Mouse (Mus musculus): ENCODE data around the gene Dnajb6.
A peak's percentile ranks its signal among the peaks of the same experiment; 100 is the strongest.
"Not testable (repeated sequence)": the region's sequence is repeated elsewhere in the genome, so short reads cannot be mapped to it uniquely, and the experiment has no call there.

Dnajb6 gene

DNA sequence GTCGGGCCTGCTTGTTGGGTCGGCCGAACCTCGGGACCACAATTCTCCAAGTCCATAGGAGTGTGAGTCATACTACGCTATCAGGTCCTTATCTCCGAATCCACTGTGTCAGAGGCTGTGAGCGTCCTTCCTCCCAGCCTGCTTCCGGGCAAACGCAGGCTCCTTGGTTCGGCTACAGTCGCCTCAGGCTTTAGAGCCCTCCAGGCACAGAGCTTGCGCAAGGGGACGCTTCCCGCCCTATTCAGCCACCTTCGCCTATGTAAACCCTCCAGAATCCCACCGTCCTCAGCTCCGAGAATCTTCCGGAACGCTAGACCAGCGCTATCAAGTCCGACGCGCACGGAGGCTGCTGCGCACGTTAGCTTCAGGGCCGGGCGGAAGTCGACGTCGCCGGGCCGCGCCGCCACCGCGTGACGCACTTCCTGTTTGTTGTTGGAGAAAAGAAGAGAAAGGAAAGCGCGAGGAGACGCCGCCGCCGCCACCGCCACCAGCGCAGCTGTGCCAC is at the start of gene Dnajb6, which contains the start of gene Gm5129:
Gene Dnajb6 (plus strand): TSS at position 132 of the 505 bp plus-strand sequence.
Gene Gm5129 (minus strand): TSS at position 380 of the 505 bp plus-strand sequence.
- peak; percentile 98 for DNase-seq

- peak; percentile 39 to 54 for DNase-seq
Measured at GRCm38 (mm10) chr5:29687671-29688070, 47.8 kb upstream of the Dnajb6 start.

GRCm38 (mm10) chr5:29688352-29688751 is 47.1 kb upstream of the Dnajb6 start:
- DNase-seq, result no peak

DNA sequence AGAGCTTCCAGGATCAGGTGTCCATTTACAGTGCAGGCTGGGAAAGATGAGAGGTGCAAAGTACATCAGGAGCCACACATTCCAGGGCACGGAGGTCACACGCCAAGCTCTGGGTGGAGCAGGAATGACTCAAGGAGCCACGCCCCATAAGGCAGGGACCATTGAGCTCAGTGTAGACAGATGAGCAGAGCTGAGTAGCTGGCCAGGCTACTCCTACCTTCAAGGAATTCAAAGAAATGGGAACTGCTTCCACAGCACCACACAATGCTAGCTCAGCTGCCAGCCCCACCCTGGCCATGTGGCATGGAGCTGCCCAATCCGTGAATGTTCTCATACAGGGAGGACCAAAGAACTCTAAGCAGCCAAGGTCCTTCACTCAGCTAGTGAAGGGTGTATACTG is 37.0 kb upstream of the Dnajb6 start:
- peak in 1 of 2 experiments; percentile 25 for DNase-seq

DNA sequence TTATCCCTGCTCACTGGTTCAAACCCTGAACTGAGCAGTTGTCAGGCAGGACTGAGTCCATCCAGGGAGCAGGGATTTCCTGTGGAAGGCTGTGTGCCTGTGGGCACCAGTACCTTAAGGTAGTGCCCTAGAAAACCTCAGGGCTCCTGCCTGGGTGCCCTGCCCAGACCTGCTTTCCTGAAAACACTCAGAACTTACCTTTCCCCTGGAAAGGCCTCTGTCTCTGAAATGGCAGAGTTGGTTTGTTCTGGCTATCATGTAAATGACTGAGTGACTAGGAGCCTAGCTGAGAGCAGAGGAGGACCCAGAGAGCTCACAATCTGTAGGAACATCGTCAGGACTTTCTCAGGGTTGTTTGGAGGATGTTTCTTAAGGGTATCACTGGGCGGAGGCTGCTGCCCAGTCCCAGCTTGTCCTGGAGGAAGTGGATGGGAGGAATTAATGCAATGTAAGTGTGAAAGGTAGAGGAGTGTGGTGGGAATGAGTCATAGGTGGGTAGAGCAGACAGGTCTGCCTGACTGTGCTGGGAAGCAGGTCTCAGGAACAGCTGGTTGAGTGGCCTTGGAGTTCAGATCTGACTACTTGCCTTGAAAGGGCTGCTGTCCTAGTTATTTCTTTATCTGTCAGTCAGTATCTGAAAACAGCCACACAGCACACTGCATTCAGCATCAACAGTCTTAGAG is 35.8 kb upstream of the Dnajb6 start:
- DNase-seq, result no peak

GRCm38 (mm10) chr5:29707241-29707640 is 28.2 kb upstream of the Dnajb6 start:
- no peak for DNase-seq

GRCm38 (mm10) chr5:29708258-29708657 is 27.2 kb upstream of the Dnajb6 start:
- DNase-seq, result no peak

DNA sequence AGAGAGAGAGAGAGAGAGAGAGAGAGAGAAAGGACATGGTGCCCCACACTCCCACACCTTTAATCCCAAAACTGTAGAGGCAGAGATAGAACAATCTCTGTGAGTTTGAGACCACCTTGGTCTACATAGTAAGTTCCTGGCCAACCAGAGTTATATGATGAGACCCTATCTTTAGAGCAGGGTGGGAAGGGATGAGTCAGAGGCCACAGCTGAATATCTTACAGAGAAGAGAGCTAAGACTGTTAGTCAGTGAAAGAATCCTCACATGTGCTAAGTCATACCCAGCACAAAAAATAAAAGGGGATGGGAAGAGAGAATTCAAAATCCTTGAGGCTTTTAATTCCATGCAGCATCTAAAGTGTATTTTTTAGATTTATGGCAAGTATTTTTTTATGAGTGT is 23.9 kb upstream of the Dnajb6 start:
- no peak for DNase-seq

GRCm38 (mm10) chr5:29712906-29713305 is 22.6 kb upstream of the Dnajb6 start:
- no peak for DNase-seq

- no peak for DNase-seq
Measured at GRCm38 (mm10) chr5:29721159-29721558, 14.3 kb upstream of the Dnajb6 start.

DNA sequence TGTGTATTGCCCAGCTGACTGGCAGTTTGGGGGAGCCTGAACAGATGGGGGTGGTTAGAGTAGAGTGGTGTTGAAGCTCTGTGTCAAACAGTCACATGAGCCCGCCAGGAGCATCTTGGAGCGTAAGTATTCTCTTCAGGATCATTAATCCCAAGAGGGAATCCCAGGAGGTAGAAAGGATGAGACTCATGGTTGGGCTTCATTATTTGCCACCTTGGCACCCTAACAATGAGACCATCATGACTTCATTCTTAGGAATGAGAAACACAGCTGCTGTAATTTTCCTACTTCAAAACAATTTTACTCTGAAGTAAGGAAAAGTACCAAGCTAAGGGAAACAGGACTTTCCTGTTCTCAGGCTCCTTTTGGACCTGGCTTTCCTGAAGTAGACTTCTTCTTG is 10.1 kb upstream of the Dnajb6 start:
- DNase-seq, result no peak

DNA sequence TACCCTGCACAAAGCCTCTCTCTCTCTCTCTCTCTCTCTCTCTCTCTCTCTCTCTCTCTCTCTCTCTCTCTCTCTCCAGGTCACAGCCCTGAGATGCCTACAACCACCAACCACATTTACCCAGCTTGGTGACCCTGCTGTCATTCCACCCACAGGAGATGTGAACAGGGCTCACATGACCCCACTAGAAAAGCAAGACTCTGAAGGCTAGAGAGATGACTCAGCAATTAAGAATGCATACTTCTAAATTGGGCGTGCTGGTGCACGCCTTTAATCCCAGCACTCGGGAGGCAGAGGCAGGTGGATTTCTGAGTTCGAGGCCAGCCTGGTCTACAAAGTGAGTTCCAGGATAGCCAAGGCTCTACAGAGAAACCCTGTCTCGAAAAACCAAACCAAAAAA is 9.4 kb upstream of the Dnajb6 start:
- not testable (repeated sequence) for DNase-seq

GRCm38 (mm10) chr5:29734831-29735510 is 517 bp upstream of the Dnajb6 start:
- no peak for DNase-seq

DNA sequence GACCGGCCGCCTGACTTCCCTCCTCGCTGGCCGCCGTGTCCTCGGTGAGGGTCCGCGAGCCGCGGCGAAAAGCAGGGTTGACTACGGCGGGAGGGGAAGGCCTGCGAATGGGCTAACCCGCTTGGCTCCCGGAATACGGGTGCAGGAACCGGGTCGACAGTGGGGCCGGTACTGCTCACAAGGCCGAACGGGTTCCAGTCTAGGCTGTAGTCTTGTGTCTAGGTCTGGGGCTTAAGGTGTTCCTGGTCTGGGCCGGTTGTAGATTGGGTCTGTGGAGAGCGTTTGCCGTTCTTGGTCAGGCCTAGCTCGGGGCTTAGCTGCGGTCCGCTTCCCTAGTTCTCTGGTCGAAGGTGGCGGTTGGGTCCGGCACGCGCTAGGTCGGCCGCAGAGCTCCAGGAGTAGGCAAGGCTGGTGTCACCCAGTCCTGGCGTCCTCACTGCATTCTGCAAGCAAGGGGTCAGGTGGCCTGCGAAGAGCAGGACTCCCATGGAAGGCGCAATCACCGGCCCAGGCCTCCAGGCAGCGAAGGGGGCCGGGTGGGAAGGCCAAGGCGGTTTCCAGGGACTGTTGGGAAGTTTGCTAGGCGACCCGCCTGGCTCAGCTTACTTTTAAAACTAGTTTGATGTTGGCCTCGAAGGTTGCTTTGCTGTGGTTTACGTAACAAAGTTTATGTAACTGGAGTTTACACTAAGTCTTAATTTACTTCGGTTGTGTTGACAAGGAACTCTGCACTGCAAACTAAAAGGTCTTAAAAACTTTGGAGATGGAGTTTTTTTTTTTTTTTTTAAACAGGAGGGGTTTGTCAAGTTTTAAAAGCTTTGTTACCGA is 799 bp downstream of the Dnajb6 start:
- DNase-seq, result no peak

DNA sequence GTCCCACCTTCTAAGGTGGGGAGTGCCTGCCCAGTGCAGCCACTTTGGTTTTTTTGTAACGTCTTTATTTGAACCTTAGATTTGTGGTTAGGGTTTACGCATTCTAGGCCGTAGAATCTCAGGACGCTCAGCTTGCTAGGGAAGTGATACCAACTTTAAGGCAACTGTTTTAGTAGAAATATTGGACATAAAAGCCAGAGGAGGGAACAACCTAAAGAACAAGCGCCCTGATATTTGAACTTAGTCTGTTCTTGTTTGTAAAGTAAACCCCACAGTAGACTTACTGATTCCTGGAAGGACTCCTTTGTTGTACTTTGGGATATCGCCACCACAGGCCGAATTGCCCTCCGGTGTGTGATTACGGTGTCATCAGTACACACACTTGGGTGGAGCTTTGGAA is 1.5 kb downstream of the Dnajb6 start:
- DNase-seq, result no peak

GRCm38 (mm10) chr5:29737471-29737870 is 2.0 kb downstream of the Dnajb6 start:
- DNase-seq, result no peak

GRCm38 (mm10) chr5:29738076-29738475 is 2.6 kb downstream of the Dnajb6 start:
- no peak for DNase-seq

DNA sequence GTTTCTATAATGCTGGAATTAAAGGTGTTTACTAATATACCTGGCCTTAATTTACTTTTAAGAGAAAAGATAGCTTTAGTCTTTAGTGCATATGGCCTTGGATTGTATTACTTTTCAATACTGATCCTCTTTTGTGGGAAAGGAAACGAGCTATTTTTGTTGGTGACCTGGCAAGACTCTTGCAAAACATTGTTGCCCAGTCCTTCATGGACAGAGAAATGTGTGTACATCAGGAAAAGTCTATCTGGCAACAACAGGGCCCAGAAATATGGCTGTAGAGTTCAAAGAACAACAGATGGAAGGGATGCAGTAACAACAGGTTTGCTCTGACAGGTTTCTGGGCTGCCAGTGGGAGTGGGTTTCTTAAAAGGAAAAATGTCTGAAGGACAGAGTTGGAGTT is 5.2 kb downstream of the Dnajb6 start:
- DNase-seq, result no peak

DNA sequence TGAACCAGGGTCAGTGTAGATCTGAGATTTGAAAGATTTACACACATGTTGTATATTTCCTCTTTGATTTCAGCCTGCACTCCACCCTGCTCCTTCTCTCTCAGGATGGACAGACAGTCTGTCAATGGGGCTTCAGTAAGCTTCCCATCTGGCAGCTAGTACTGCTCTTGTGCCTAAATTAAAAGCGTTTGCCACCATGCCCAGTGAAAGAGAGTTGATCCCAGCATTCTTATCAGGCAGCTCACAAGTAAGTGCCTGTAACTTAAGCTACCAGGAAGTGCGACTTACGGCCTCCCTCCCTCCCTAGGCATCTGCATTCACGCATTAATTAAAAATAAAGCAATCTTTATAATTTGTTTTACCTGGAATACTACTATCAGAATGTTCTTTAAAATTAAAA is 5.6 kb downstream of the Dnajb6 start:
- peak in 1 of 2 experiments; percentile 8 for DNase-seq

DNA sequence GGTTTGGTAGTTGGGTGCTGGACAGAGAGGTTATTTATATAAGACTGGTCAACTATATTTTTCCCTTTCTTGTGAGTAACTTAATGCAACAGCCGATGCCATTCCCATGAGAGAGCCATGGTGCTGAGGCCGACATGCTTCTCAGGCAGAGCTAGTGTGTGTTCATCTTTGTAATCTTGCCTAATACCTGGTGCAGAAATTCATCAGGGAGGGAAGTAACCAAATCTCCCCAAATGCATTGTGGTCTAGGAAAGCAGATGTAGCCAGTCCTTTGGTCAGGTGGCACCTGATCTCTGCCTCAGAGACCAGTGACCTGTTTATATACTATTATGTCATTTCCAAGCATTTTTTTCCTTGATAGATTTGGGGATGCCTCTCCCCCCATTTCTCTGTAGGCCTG is 12.2 kb downstream of the Dnajb6 start:
- DNase-seq, result no peak

DNA sequence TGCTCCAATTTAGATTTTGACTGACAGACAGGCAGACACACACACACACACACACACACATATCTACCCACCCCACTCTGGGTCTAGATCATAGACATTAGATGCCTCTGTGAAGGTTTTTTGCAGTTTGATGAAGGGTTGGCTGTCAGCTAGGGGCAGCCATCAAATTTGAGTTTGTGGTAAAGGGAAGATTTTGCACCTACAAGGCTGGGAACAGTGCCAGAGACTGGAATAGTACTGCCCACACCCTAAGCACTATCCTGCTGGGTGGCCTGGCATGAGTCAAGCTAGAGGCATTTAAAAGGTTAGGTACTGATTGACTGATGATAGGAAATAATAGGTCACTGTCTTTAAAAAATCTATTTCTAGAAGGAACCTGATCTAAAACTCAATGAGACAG is 15.8 kb downstream of the Dnajb6 start:
- no peak for DNase-seq

DNA sequence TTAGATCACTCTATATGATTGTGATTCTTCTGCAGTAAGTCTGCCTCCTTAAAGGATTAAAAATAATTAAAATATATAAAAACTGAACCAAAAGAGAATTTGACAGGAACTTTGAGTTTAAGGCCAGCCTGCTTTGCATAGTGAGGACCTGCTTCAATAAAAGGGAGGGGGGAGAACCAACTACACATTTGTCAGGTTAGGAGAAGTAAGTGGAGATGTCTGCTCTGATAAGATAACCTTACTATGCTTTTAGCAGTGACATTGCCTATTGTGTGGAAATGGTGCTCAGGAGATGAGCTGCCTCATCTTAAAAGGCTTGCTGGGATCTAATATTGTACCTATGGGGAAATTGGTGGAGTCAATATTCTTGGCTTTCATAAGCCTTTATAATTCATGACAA is 17.4 kb downstream of the Dnajb6 start:
- DNase-seq, result no peak

GRCm38 (mm10) chr5:29759318-29759717 is 23.8 kb downstream of the Dnajb6 start:
- DNase-seq, result no peak
